Mouse (Mus musculus) retina, postnatal 7 days (tissue): ENCODE results near the gene Homer2.
A peak's percentile ranks its signal among the peaks of the same experiment; 100 is the strongest.

Source experiments
- DNase-seq: peaks from one replicate; pipeline ENCODE4 v3.0.0-alpha.2; 2012; ENCODE audit warnings: low read depth, low spot score

The Homer2 gene

GRCm38 (mm10) chr7:81587238-81587637, 120.1 kb downstream of the Homer2 start:
- DNase-seq, result no peak

DNA sequence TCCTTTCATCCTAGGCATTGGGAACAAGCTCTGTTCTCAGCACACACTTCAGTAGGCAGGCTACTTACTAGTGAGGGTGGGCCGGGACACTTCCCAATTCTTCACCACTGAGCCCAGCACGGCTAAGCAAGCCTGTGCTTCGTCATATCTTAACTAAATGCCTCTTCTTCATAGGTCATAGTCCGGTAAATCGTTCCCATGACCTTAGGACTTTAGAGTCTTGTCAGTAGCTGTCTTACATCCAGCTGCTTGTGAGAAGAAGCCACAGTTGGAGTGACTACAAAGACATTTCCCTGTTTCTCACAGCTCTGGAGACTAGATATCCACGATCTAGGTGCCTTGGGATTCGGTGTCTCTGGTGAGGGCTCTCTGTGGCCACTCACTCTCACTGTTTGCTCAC, 122.0 kb downstream of the Homer2 start:
- no peak for DNase-seq

DNA sequence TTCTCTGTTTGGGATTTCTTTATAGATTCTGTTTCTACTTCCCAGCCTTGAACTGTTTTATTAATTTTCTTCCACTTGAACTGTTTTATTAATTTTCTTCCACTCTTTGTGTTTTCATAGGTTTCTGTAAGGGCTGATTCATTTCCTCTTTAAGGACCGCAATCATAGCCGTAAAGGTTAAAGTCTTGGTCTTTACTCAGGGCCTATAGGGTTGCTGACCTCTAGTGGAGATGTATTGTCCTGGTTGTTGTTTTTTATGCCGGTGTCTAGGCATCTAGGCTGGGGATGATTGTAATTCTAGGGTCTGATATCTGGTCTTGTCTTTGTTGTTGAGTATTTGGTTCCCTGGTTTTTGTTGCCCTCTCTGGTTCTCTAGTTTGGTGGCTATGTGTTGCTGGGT, 123.8 kb downstream of the Homer2 start:
- no peak for DNase-seq

GRCm38 (mm10) chr7:81579312-81579711, 128.0 kb downstream of the Homer2 start:
- DNase-seq, result no peak

- DNase-seq, result no peak
Observed at GRCm38 (mm10) chr7:81578413-81578812, 128.9 kb downstream of the Homer2 start.

DNA sequence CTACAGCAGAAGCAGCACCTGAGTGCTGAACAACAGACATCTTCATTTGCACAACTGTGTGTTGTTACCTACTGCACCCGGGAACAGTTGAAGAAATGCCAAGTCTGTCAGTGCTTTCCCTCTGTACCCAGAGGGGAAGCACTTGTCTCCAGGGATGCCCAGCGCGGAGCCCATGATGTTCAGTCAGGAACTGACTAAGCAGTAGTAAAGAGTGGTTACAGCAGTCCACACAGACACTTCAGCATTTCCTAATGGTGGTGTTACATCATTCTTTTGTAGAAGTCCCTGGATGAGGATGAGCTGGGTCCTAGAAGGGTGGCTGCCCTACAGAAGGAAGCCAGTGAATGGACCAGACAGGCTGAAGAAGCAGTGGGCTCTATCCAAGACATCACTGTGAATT, 129.5 kb downstream of the Homer2 start:
- DNase-seq, result no peak

- no peak for DNase-seq
Observed at GRCm38 (mm10) chr7:81575606-81576005, 131.7 kb downstream of the Homer2 start.

- DNase-seq, result no peak
Observed at GRCm38 (mm10) chr7:81573821-81574220, 133.5 kb downstream of the Homer2 start.

- no peak for DNase-seq
Observed at GRCm38 (mm10) chr7:81573397-81573796, 133.9 kb downstream of the Homer2 start.

DNA sequence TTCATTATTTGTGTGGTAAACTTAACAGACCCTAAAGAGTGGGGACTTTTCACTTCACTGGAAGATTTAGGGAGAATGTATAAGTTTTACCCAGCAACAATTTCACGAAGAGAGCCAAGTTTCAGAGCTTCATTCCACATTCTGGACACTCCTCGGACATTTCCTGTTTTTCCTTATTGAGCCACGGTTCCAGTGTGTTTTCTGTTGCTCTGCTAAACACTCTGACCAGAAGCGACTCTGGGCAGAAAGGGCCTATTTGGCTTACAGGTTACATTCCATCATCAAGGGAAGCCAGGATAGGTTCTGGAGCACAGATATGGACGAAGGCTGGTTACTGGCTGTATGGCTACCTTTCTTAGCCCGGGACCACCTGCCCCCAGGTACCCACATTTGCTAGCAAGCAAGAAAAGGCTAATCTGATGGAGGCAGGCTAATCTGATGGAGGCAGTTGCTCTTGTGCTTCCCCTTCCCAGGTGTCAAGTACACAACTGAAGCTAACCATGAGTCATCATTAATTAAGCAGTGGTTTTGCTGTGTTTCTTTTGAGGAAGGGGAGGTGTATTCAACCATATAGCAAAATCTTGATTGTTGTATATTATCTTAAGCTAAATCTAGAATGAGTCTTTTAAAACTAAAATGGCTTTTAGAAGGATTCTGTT, 134.6 kb downstream of the Homer2 start:
- no peak for DNase-seq

GRCm38 (mm10) chr7:81571941-81572441, 135.3 kb downstream of the Homer2 start:
- DNase-seq, result no peak

GRCm38 (mm10) chr7:81571108-81571940, 136.0 kb downstream of the Homer2 start, which contains the start of gene Whamm:
Gene Whamm, plus strand, starts transcription at chr7:81571266.
- DNase-seq, result peak; percentile 84

- no peak for DNase-seq
Observed at GRCm38 (mm10) chr7:81570752-81571107, 136.6 kb downstream of the Homer2 start.

- no peak for DNase-seq
Observed at GRCm38 (mm10) chr7:81570271-81570670, 137.1 kb downstream of the Homer2 start.

- no peak for DNase-seq
Observed at GRCm38 (mm10) chr7:81569851-81570250, 137.5 kb downstream of the Homer2 start.

GRCm38 (mm10) chr7:81567396-81567795, 139.9 kb downstream of the Homer2 start:
- DNase-seq, result no peak

DNA sequence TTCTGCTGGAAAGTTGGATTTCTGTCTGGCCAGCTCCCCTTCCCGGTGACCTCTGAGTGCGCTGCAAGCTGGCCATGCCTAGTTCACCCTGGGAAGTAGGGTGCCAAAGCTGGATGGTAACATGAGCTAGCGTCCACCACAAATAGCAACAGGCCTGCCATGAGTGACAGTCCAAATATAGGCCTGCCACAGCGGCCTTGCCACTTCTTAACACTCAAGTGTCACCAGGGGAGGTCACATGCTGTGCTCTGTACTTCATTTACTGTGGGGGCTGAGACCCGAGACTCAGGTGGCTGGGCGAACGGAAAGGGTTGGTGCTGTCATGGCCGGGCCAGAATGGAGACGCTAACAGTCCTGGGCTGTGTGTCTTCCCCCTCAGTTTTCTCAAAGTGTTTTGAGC, 140.4 kb downstream of the Homer2 start, which contains the start of gene Fsd2:
TSS of gene Fsd2 (minus strand) at position 53 of the 400 bp plus-strand sequence.
- DNase-seq, result no peak

GRCm38 (mm10) chr7:81566332-81566731, 141.0 kb downstream of the Homer2 start:
- DNase-seq, result no peak

DNA sequence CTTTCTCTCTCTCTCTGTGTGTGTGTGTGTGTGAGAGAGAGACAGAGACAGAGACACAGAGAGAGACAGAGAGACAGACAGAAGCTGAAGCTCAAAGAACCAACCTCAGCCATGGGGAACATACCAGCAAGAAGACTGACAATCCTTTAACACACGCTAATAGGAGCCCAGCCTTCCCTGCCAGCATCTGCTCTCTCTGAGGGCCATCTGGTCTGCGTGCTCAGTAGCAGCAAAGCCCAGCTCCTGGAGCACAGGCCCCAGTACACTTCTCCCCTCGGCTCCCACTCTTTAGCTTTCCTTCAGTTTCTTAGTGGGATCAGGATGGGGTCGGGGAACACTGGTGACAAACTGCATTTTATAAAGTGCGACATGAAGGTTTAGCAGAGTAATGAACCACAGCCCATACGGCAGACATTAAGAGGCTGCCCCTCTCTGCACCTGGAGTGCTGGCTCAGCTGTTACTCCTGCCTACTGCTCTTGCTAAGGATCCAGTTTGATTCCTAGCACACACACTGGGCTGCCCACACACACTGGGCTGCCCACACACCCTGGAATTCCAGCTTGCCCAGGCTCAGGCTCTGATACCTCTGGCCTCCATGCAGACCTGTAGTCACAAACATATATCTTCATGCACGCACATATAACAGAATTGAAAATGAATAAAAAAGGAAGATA, 141.8 kb downstream of the Homer2 start:
- no peak for DNase-seq

DNA sequence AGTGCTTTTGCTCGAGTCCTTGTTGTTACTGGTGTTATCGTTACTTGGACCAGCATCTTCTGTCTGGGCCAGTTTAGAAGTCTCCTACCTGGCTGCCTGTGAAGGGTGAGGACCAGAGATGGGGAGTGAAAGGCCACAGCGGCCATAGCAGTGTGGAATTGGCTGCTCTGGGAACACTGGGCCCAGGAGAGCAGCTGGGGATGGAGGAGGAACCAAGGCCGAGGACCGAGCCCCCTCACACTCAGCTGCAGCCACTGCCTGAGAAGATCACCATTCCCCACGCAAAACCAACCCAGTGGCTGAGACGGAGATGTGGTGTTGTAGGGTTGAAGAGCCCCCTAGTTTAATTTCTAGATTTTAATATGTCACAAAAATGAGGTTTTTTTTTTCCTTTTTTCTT, 142.6 kb downstream of the Homer2 start:
- no peak for DNase-seq

DNA sequence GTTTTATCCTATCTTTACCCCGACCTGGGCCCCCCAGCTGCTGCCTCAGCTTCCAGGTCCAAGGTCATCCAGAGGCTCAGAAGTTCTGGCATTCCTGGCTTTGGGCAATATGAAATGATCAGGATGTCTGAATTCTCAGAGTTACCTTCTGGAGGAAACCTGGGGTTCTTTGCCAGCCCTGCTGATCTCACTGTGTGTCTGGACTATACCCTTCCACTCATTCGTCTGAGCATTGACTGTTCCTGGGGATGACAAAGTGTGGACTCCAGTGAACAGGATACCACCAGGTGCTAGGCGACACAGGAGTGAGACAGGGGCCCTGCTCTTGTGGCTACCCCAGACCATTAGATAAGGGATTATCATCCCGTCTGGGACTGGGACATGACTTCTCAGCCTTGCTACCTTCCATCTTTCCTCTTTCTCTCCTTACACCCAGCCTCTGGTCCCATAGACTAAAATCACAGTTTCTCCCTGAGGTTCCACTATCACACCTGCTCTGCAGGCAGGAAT, 143.8 kb downstream of the Homer2 start:
- no peak for DNase-seq

- DNase-seq, result no peak
Observed at GRCm38 (mm10) chr7:81561211-81561610, 146.1 kb downstream of the Homer2 start.
